21 mouse cellular contexts compared by ENCODE assay signal in genomic region chr9:111124440-111124839, GRCm38 (mm10). TPM values are rescaled to one million over a fixed set of nuclear protein-coding genes. Genes with fewer than 3 reads are reported as not detected.
A peak's percentile ranks its signal among the peaks of the same experiment; 100 is the strongest.
DNase-seq lines count a peak whose midpoint lies in the region; ATAC-seq lines count a peak whose summit lies in the region.
"Had no signal": no experiment of that assay in that cellular context is flagged by ENCODE, and none has a peak within 500 bp of the region (broad histone marks: within the 10 kb centered on the region; RNA-seq: fewer than 3 reads in every experiment).

No protein-coding gene starts in this region.

- no peaks in the 10 kb centered on the region for H3K9me3 ChIP-seq in intestine, embryonic 14.5 days (ENCODE audit: control insufficient read depth, low read length)
- H3K9me3 ChIP-seq in intestine, embryonic 15.5 days: no peaks in the 10 kb centered on the region
- H3K9me3 ChIP-seq in megakaryocyte, embryonic 14.5 days: no peaks in the 10 kb centered on the region
- H3K9me3 ChIP-seq in heart, embryonic 12.5 days (replicated peaks): no peaks in the 10 kb centered on the region
- H3K9me3 ChIP-seq: embryonic facial prominence, embryonic 12.5 days; forebrain, embryonic 13.5 days; G1E; hindbrain, embryonic 15.5 days had no signal

- ATAC-seq in intestine, embryonic 14.5 days (replicated peaks; ENCODE audit: low FRiP score, low TSS enrichment, low read depth): no peak
- no peak for ATAC-seq in intestine, embryonic 15.5 days
- ATAC-seq in heart, embryonic 12.5 days (ENCODE audit: insufficient number of reproducible peaks, low FRiP score): no peak
- ATAC-seq: CD4-positive, CD25-positive, alpha-beta regulatory T cell, adult 4 months; forebrain, embryonic 13.5 days; forebrain, postnatal 0 days had no signal

- H3K4me1 ChIP-seq in intestine, embryonic 14.5 days (replicated peaks; ENCODE audit: control insufficient read depth, insufficient read depth, low read length): peaks cover 1% of the 10 kb centered on the region; the same call in 1 of the 2 replicates
- H3K4me1 ChIP-seq in intestine, embryonic 15.5 days (replicated peaks): 0 out of 2 replicates have a peak, but pooled peaks cover 3% of the 10 kb centered on the region
- peaks cover 93% of the 10 kb centered on the region for H3K4me1 ChIP-seq in megakaryocyte, embryonic 14.5 days
- peaks cover 61% of the 10 kb centered on the region for H3K4me1 ChIP-seq in heart, embryonic 12.5 days (replicated peaks)

- H3K27me3 ChIP-seq in intestine, embryonic 14.5 days (replicated peaks; ENCODE audit: control insufficient read depth, insufficient read depth, low read length): no peaks in the 10 kb centered on the region
- no peaks in the 10 kb centered on the region for H3K27me3 ChIP-seq in intestine, embryonic 15.5 days (replicated peaks)
- no peaks in the 10 kb centered on the region for H3K27me3 ChIP-seq in megakaryocyte, embryonic 14.5 days (replicated peaks)
- H3K27me3 ChIP-seq in heart, embryonic 12.5 days (replicated peaks): no peaks in the 10 kb centered on the region
- H3K27me3 ChIP-seq: embryonic facial prominence, embryonic 12.5 days; forebrain, embryonic 13.5 days; hindbrain, embryonic 15.5 days had no signal

- DNase-seq in intestine, embryonic 14.5 days (ENCODE audit: low spot score): peak; percentile 29
- peak; percentile 60 for DNase-seq in lung, postnatal 36 days
- no peak for DNase-seq in lung, postnatal 14 days
- DNase-seq: adrenal gland, postnatal 10 days; B cell, adult 2 months; cerebellum, adult 11-12 months; cerebellum, adult 9-10 months; cerebellum, postnatal 25 days; forebrain, postnatal 0 days; gastrocnemius, postnatal 25 days; heart, adult 2 months; heart, postnatal 36 days had no signal

- H3K4me3 ChIP-seq in intestine, embryonic 14.5 days (ENCODE audit: low read depth, low read length): no peak overlapping the region
- no peak overlapping the region for H3K4me3 ChIP-seq in intestine, embryonic 15.5 days (replicated peaks)
- peak overlapping the region; percentile 78 for H3K4me3 ChIP-seq in megakaryocyte, embryonic 14.5 days (replicated peaks)
- no peak overlapping the region for H3K4me3 ChIP-seq in heart, embryonic 12.5 days
- H3K4me3 ChIP-seq: embryonic facial prominence, embryonic 12.5 days; forebrain, embryonic 13.5 days; heart, adult 2 months; hindbrain, embryonic 15.5 days had no signal

- no peak overlapping the region for H3K4me2 ChIP-seq in intestine, embryonic 14.5 days (ENCODE audit: low read length)
- H3K4me2 ChIP-seq in intestine, embryonic 15.5 days (replicated peaks): no peak overlapping the region
- no peak overlapping the region for H3K4me2 ChIP-seq in heart, embryonic 12.5 days
- H3K4me2 ChIP-seq: embryonic facial prominence, embryonic 12.5 days; forebrain, embryonic 13.5 days; heart, embryonic 11.5 days; hindbrain, embryonic 15.5 days had no signal

- H3K36me3 ChIP-seq in intestine, embryonic 14.5 days (ENCODE audit: control insufficient read depth, insufficient read depth, low read length): no peaks in the 10 kb centered on the region
- no peaks in the 10 kb centered on the region for H3K36me3 ChIP-seq in intestine, embryonic 15.5 days
- H3K36me3 ChIP-seq in megakaryocyte, embryonic 14.5 days (replicated peaks; ENCODE audit: low read length): peaks cover 74% of the 10 kb centered on the region
- 0 out of 2 replicates have a peak, but pooled peaks cover 2% of the 10 kb centered on the region for H3K36me3 ChIP-seq in heart, embryonic 12.5 days
- H3K36me3 ChIP-seq: embryonic facial prominence, embryonic 12.5 days; hindbrain, embryonic 15.5 days had no signal

- 89% methylated on average over 4 of the region's 4 CpGs for WGBS in intestine, embryonic 14.5 days
- 92% methylated on average over 4 of the region's 4 CpGs for WGBS in intestine, embryonic 15.5 days
- WGBS in heart, embryonic 12.5 days: 79% methylated on average over 4 of the region's 4 CpGs

- no peak overlapping the region for H3K27ac ChIP-seq in intestine, embryonic 14.5 days (ENCODE audit: low read depth)
- H3K27ac ChIP-seq in intestine, embryonic 15.5 days: no peak overlapping the region
- H3K27ac ChIP-seq in heart, embryonic 12.5 days (ENCODE audit: poor library complexity, severe bottlenecking): no peak overlapping the region
- H3K27ac ChIP-seq: embryonic facial prominence, embryonic 12.5 days; forebrain, embryonic 13.5 days; hindbrain, embryonic 15.5 days had no signal

- H3K9ac ChIP-seq in intestine, embryonic 14.5 days (ENCODE audit: low read length): no peak overlapping the region
- H3K9ac ChIP-seq in intestine, embryonic 15.5 days: no peak overlapping the region
- no peak overlapping the region for H3K9ac ChIP-seq in heart, embryonic 12.5 days
- H3K9ac ChIP-seq: embryonic facial prominence, embryonic 12.5 days; forebrain, embryonic 13.5 days; forebrain, postnatal 0 days; hindbrain, embryonic 15.5 days had no signal

RNA-seq across cellular contexts. Expression of gene Lrrfip2, which starts 7.0 kb away (rescaled TPM):
- polyA plus RNA-seq in intestine, embryonic 14.5 days (2014; fragmentation: Nextera tagmentation; extraction: Ambion mirVana): 34.4 and 36.8 TPM in 2 replicates
- polyA plus RNA-seq in intestine, embryonic 15.5 days (2015; fragmentation: Nextera tagmentation; extraction: Ambion mirVana): 41.4 and 41.6 TPM in 2 replicates
- polyA plus RNA-seq in megakaryocyte, embryonic 14.5 days (2012; ENCODE audit: insufficient read depth, low replicate concordance): 28.3 and 112 TPM in 2 replicates
- 65.8 and 70.4 TPM in 2 replicates for polyA plus RNA-seq in heart, embryonic 12.5 days (2016; fragmentation: Nextera tagmentation; extraction: Ambion mirVana)
